Comparison of ENCODE assay signal across 1 mouse cellular context in the genomic region with DNA sequence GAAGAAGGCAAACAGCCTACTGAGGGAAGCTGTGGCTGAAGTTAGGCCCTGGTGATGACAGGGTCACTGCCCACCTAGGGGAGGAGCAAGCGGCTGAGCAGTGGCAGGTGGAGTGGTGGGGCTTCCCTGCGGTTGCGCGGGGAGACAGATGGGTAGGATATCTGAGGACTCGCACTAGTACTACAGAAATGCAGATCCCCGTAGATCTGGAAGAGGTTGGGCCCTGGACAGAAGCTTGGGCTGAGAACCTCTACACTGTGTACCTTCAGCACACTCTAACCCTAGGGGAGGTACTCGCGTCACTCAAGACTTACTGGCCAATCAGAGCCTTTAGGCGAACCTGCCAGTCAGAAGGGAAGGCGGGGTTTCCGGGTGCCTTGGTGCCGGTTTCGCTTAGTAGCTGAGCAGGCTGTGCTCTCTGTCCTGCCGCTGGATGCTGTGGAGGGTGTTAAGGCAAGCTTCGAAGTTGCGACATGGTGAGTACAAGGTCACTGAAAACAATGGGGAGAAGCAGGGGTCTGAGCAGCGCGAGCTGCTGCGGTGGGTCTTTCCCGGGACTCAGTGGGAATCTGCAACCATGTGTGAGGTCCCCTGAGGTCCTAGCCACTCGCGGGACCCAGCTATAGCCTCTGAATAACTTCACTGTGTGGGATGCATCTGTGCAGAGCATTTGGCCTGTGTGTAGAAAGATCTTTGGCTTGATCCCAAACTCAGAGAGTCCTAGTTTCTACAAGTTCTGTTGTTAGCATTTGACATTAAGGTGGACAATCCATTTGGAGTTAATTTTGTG.
TF ChIP-seq lines count a peak whose summit lies in the region.

No protein-coding gene starts in this region.

TF ChIP-seq in CH12.LX, 34 proteins besides CTCF, POLR2A, EP300 and RAD21 (continued from another document):
- TF ChIP-seq KAT2A (IDR thresholded peaks at IDR 0.05; ENCODE audit: insufficient replicate concordance, low read length) (0 out of 2 replicates have a peak, but pooled peaks have one; percentile 51), CHD1 (IDR thresholded peaks at IDR 0.05; ENCODE audit: low read depth, low read length) (no peak), POLR2AphosphoS2 (IDR thresholded peaks at IDR 0.05; ENCODE audit: low read depth, low read length) (0 out of 2 replicates have a peak, but pooled peaks have one; percentile 33), BHLHE40 (IDR thresholded peaks at IDR 0.05; ENCODE audit: low read depth, low read length) (no peak), NRF1 (IDR thresholded peaks at IDR 0.05; ENCODE audit: low read depth, low read length) (peak; percentile 62), MEF2A (IDR thresholded peaks at IDR 0.05; ENCODE audit: borderline replicate concordance, low read depth, low read length) (0 out of 2 replicates have a peak, but pooled peaks have one; percentile 15), ELF1 (IDR thresholded peaks at IDR 0.05; ENCODE audit: low read depth, low read length) (peak; percentile 87), RCOR1 (conservative IDR thresholded peaks at IDR 0.05; ENCODE audit: low read depth, low read length) (0 out of 2 replicates have a peak, but pooled peaks have one; percentile 37)
